ENCODE assay signal across 9 mouse cellular contexts in the genomic region with DNA sequence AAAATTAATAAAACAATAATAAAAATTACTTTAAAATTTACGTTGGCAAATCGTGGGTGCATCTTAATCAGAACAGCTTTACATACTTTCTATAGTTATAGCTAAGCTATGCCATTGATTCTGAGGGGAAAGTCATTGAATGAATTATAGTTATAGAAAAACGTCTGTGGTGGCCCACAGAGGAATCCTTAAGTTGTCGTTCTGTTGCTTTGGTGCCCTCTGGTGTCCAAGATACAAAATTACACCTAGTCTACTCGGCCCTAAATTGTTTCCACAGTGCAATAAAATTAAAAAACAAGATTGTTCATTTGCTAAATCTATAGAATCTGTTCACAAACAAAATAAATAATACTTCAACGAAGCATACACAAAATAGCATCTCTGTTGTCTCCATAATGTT. TPM values are rescaled to one million over a fixed set of nuclear protein-coding genes. Genes with fewer than 3 reads are reported as not detected.
A peak's percentile ranks its signal among the peaks of the same experiment; 100 is the strongest.
DNase-seq lines count a peak whose midpoint lies in the region; TF ChIP-seq lines count a peak whose summit lies in the region.
"Had no signal": no experiment of that assay in that cellular context is flagged by ENCODE, and none has a peak within 500 bp of the region (broad histone marks: within the 10 kb centered on the region; RNA-seq: fewer than 3 reads in every experiment).

No protein-coding gene starts in this region.

- peak; percentile 45 to 46 for DNase-seq in left cerebral cortex, adult 18-20 months (ENCODE audit: low spot score in 2 of 2)
- no peak for DNase-seq in left cerebral cortex, adult 11 months (ENCODE audit: low spot score)
- DNase-seq in CH12.LX (ENCODE audit: extremely low read depth) (peak; percentile 66), R1 (ENCODE audit: low read depth, low spot score) (peak; percentile 53)
- DNase-seq in layer of hippocampus, postnatal 10 days (ENCODE audit: low spot score in 2 of 2), result peak; percentile 16 to 45
- peak; percentile 34 for DNase-seq in retina, adult 2 months (ENCODE audit: low read depth, low spot score)
- no peak for DNase-seq in gastrocnemius, adult 8-10 months (ENCODE audit: low spot score in 2 of 2)

- no peaks in the 10 kb centered on the region for H3K36me3 ChIP-seq in CH12.LX (replicated peaks in 1 of 2; ENCODE audit: control insufficient read depth in 1 of 2, insufficient read depth in 1 of 2, low read length in 1 of 2)

- no peak for TF ChIP-seq EP300 in CH12.LX (IDR thresholded peaks at IDR 0.05; ENCODE audit: low read length)

- H3K4me2 ChIP-seq in CH12.LX (ENCODE audit: insufficient read depth, low read depth, poor library complexity, severe bottlenecking), result no peak overlapping the region

- H3K9ac ChIP-seq in CH12.LX (ENCODE audit: insufficient read depth, low read depth), result no peak overlapping the region

- no peaks in the 10 kb centered on the region for H3K4me1 ChIP-seq in CH12.LX (ENCODE audit: control insufficient read depth in 1 of 2, insufficient read depth in 2 of 2)
- H3K4me1 ChIP-seq in cortical plate, adult 2 months (ENCODE audit: control insufficient read depth, insufficient read depth, low read length), result no peaks in the 10 kb centered on the region

- no peak overlapping the region for H3K27ac ChIP-seq in CH12.LX (ENCODE audit: insufficient read depth, low read depth)
- H3K27ac ChIP-seq in cortical plate, adult 2 months (ENCODE audit: insufficient read depth, low read length), result no peak overlapping the region

- H3K79me2 ChIP-seq in CH12.LX (replicated peaks; ENCODE audit: control insufficient read depth, extremely low read depth, insufficient read depth, poor library complexity, severe bottlenecking), result no peaks in the 10 kb centered on the region

- no peaks in the 10 kb centered on the region for H3K27me3 ChIP-seq in CH12.LX (replicated peaks)

- dilution Hi-C loops in CH12.LX (cut with MboI; ENCODE audit: extremely low pct_ligation_motif_present, extremely low pct_unique_long_range_greater_than_20kb, low sequenced_read_pairs), result no loop called here

- no peaks in the 10 kb centered on the region for H3K9me3 ChIP-seq in CH12.LX (replicated peaks; ENCODE audit: low read length)

- TF ChIP-seq RAD21 in CH12.LX (IDR thresholded peaks at IDR 0.05; ENCODE audit: low read depth, low read length), result peak; percentile 94

- no peak for TF ChIP-seq POLR2A in CH12.LX (IDR thresholded peaks at IDR 0.05; ENCODE audit: low read depth, low read length)
- TF ChIP-seq POLR2A in cortical plate, adult 2 months (IDR thresholded peaks at IDR 0.05; ENCODE audit: extremely low read depth, insufficient read depth, low read length), result no peak

- in situ Hi-C loops in CH12.LX (cut with MboI; ENCODE audit: low pct_ligation_motif_present, low pct_unique_long_range_greater_than_20kb, low sequenced_read_pairs), result loop anchor here (10.0 to 25.0 kb wide), 2 partner anchors 288 to 401 kb away; partner anchors contain the start of gene Clcc1

- no peak overlapping the region for H3K4me3 ChIP-seq in CH12.LX (replicated peaks in 1 of 3; ENCODE audit: low read depth in 2 of 3, low read length in 2 of 3, poor library complexity in 1 of 3)
- no peak overlapping the region for H3K4me3 ChIP-seq in cortical plate, adult 2 months (ENCODE audit: insufficient read depth, low read length)

- TF ChIP-seq CTCF in CH12.LX (conservative IDR thresholded peaks at IDR 0.05 in 1 of 2, IDR thresholded peaks at IDR 0.05 in 1 of 2; ENCODE audit: low read depth in 2 of 2, low read length in 2 of 2), result peak; percentile 56 to 90
- peak; percentile 60; the same call in 1 of the 2 replicates for TF ChIP-seq CTCF in cortical plate, adult 2 months (IDR thresholded peaks at IDR 0.05; ENCODE audit: extremely low read depth, insufficient read depth, low read length)

TF ChIP-seq in CH12.LX, 34 proteins besides CTCF, POLR2A, EP300 and RAD21:
- TF ChIP-seq USF2 (conservative IDR thresholded peaks at IDR 0.05; ENCODE audit: low read depth, low read length), result no peak
- TF ChIP-seq IRF4 (IDR thresholded peaks at IDR 0.05; ENCODE audit: low read depth, low read length), result no peak; the same call in 1 of the 2 replicates
- TF ChIP-seq RCOR1 (conservative IDR thresholded peaks at IDR 0.05; ENCODE audit: low read depth, low read length), result no peak
- peak; percentile 75 for TF ChIP-seq ZC3H11A (IDR thresholded peaks at IDR 0.05; ENCODE audit: low read depth, low read length)
- TF ChIP-seq MAZ (IDR thresholded peaks at IDR 0.05; ENCODE audit: low read depth, low read length), result no peak
- no peak for TF ChIP-seq E2F4 (IDR thresholded peaks at IDR 0.05; ENCODE audit: insufficient replicate concordance, low read depth, low read length)
- TF ChIP-seq MXI1 (IDR thresholded peaks at IDR 0.05; ENCODE audit: low read depth, low read length), result no peak
- TF ChIP-seq NELFE (IDR thresholded peaks at IDR 0.05; ENCODE audit: low read depth, low read length), result 0 out of 2 replicates have a peak, but pooled peaks have one; percentile 23
- no peak for TF ChIP-seq ZNF384 (IDR thresholded peaks at IDR 0.05; ENCODE audit: low read depth, low read length)
- TF ChIP-seq MYC (IDR thresholded peaks at IDR 0.05; ENCODE audit: low read depth, low read length), result 0 out of 2 replicates have a peak, but pooled peaks have one; percentile 20
- peak; percentile 86 for TF ChIP-seq SMC3 (IDR thresholded peaks at IDR 0.05; ENCODE audit: low read depth, low read length)

RNA-seq across cellular contexts. Expression of gene Slc25a54, which starts 17.3 kb away (rescaled TPM):
- not detected for total RNA-seq in left cerebral cortex, adult 18-20 months (2021)
- total RNA-seq in CH12.LX (2012; rRNA removed) (not detected in 2 replicates), CH12.LX (2014; rRNA removed) (not detected in 2 replicates)
- polyA plus RNA-seq in CH12.LX (2012; ENCODE audit: insufficient read length, low read depth), result not detected in 2 replicates
- polyA plus RNA-seq in cortical plate, adult 2 months (2012; rRNA removed), result not detected in 2 replicates
- not detected for total RNA-seq in layer of hippocampus, postnatal 10 days (2021)
- not detected for total RNA-seq in gastrocnemius, adult 8-10 months (2022)
- polyA plus RNA-seq: heart, embryonic 14.5 days had no signal

RNA-seq across cellular contexts. Expression of gene Fam102b, which starts 35.6 kb away (rescaled TPM):
- total RNA-seq in left cerebral cortex, adult 18-20 months (2021), result 10 to 100 TPM; 32.5 to 34.8 TPM
- total RNA-seq in CH12.LX (2012; rRNA removed) (2.6 and 2.8 TPM in 2 replicates), CH12.LX (2014; rRNA removed) (6.2 and 7.1 TPM in 2 replicates)
- polyA plus RNA-seq in CH12.LX (2012; ENCODE audit: insufficient read length, low read depth), result 3.6 and 4.3 TPM in 2 replicates
- 14.2 and 14.8 TPM in 2 replicates for polyA plus RNA-seq in cortical plate, adult 2 months (2012; rRNA removed)
- total RNA-seq in layer of hippocampus, postnatal 10 days (2021), result 10 to 100 TPM; 55.8 to 57.1 TPM
- total RNA-seq in gastrocnemius, adult 8-10 months (2022), result 1 to 10 TPM; 4.2 to 7.9 (median 5.2) TPM

RNA-seq across cellular contexts. Expression of gene Slc25a24, which starts 60.0 kb away (rescaled TPM):
- total RNA-seq in left cerebral cortex, adult 18-20 months (2021), result 1 to 10 TPM; 2.4 to 3.7 TPM
- total RNA-seq in CH12.LX (2012; rRNA removed) (not detected in 2 replicates), CH12.LX (2014; rRNA removed) (0.08 TPM in 1 of 2 replicates, not detected in the other)
- not detected in 2 replicates for polyA plus RNA-seq in CH12.LX (2012; ENCODE audit: insufficient read length, low read depth)
- polyA plus RNA-seq in cortical plate, adult 2 months (2012; rRNA removed), result 1.7 and 1.8 TPM in 2 replicates
- 1 to 10 TPM; 4.1 to 4.9 TPM for total RNA-seq in layer of hippocampus, postnatal 10 days (2021)
- 1 to 10 TPM; 1.1 to 1.8 (median 1.8) TPM for total RNA-seq in gastrocnemius, adult 8-10 months (2022)

Comparison
In these comparisons a context has a peak if more than half of its experiments do, and no peak if none do; other contexts are left out.
1. DNase-seq: peak in left cerebral cortex, adult 18-20 months (2 of 2), CH12.LX (single experiment), R1 (single experiment), layer of hippocampus, postnatal 10 days (2 of 2) and retina, adult 2 months (single experiment); none in left cerebral cortex, adult 11 months (single experiment) and gastrocnemius, adult 8-10 months (0 of 2).